In the genomic region with DNA sequence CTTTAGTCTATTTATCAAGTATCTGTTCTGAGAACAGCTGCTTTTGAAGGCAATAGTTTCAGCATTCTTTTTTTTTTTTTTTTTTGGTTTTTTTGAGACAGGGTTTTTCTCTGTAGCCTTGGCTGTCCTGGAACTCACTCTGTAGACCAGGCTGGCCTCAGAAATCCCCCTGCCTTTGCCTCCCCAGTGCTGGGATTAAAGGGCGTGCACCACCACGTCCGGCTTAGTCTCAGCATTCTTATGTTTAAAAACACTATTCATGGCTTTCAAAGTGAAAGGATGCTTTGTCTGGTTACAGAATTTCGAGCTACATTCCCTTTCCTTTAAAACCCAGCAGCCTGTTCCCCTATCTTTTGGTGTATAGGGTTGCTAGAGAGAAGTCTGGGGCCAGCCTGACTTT, we compare ENCODE assay signal across 28 mouse cellular contexts. TPM values are rescaled to one million over a fixed set of nuclear protein-coding genes. Genes with fewer than 3 reads are reported as not detected.
DNase-seq lines count a peak whose midpoint lies in the region; ATAC-seq and TF ChIP-seq lines count a peak whose summit lies in the region.
"Had no signal": no experiment of that assay in that cellular context is flagged by ENCODE, and none has a peak within 500 bp of the region (broad histone marks: within the 10 kb centered on the region; RNA-seq: fewer than 3 reads in every experiment).

No protein-coding gene starts in this region.

- no peak for DNase-seq in gastrocnemius, adult 2 months
- DNase-seq in gastrocnemius, postnatal 36 days, result no peak
- DNase-seq in ES-CJ7 (ENCODE audit: low read depth, low spot score), result peak; percentile 70
- peak; percentile 7 for DNase-seq in Muller cell, postnatal 12 days (ENCODE audit: inconsistent ontology term)
- peak; percentile 10 for DNase-seq in brain, adult 2 months (ENCODE audit: low read depth, low spot score)
- no peak for DNase-seq in retina, embryonic 14.5 days (ENCODE audit: low spot score)
- DNase-seq: adrenal gland, adult 8-10 months; adrenal gland, postnatal 25 days; B cell, adult 2 months; cerebellum, adult 18-20 months; cerebellum, adult 9-11 months; cerebellum, postnatal 25 days; gastrocnemius, postnatal 14 days; heart, adult 18-20 months; heart, postnatal 14 days; kidney, adult 2 months had no signal

- no peak overlapping the region for H3K9ac ChIP-seq in kidney, embryonic 14.5 days (ENCODE audit: low read depth, low read length)
- H3K9ac ChIP-seq: embryonic facial prominence, embryonic 12.5 days; embryonic facial prominence, embryonic 15.5 days; forebrain, embryonic 13.5 days; heart, embryonic 12.5 days; heart, embryonic 15.5 days; hindbrain, embryonic 12.5 days; hindbrain, embryonic 15.5 days had no signal

- H3K27ac ChIP-seq in gastrocnemius, adult 2 months, result 0 out of 2 replicates have a peak overlapping the region, but pooled peaks have one; percentile 1
- no peak overlapping the region for H3K27ac ChIP-seq in kidney, embryonic 14.5 days (ENCODE audit: low read depth, low read length)
- H3K27ac ChIP-seq: embryonic facial prominence, embryonic 12.5 days; embryonic facial prominence, embryonic 15.5 days; forebrain, embryonic 13.5 days; heart, embryonic 15.5 days; hindbrain, embryonic 12.5 days; hindbrain, embryonic 15.5 days had no signal

- H3K36me3 ChIP-seq in kidney, embryonic 14.5 days (ENCODE audit: control insufficient read depth, insufficient read depth, low read length), result no peaks in the 10 kb centered on the region
- H3K36me3 ChIP-seq: embryonic facial prominence, embryonic 12.5 days; embryonic facial prominence, embryonic 15.5 days; heart, embryonic 15.5 days; hindbrain, embryonic 12.5 days had no signal

- no peak for TF ChIP-seq CTCF in gastrocnemius, adult 2 months (IDR thresholded peaks at IDR 0.05)

- no peak overlapping the region for H3K4me3 ChIP-seq in gastrocnemius, adult 2 months
- no peak overlapping the region for H3K4me3 ChIP-seq in kidney, embryonic 14.5 days (ENCODE audit: low read length)
- H3K4me3 ChIP-seq: embryonic facial prominence, embryonic 12.5 days; embryonic facial prominence, embryonic 15.5 days; forebrain, embryonic 13.5 days; heart, embryonic 12.5 days; heart, embryonic 15.5 days; hindbrain, embryonic 12.5 days; hindbrain, embryonic 15.5 days had no signal

- no peak overlapping the region for H3K4me2 ChIP-seq in kidney, embryonic 14.5 days (replicated peaks; ENCODE audit: low read depth, low read length)
- H3K4me2 ChIP-seq: embryonic facial prominence, embryonic 12.5 days; embryonic facial prominence, embryonic 15.5 days; forebrain, embryonic 13.5 days; heart, embryonic 12.5 days; heart, embryonic 15.5 days; hindbrain, embryonic 12.5 days; hindbrain, embryonic 15.5 days had no signal

- no peaks in the 10 kb centered on the region for H3K9me3 ChIP-seq in kidney, embryonic 14.5 days (ENCODE audit: control insufficient read depth, low read length)
- H3K9me3 ChIP-seq: embryonic facial prominence, embryonic 12.5 days; embryonic facial prominence, embryonic 15.5 days; forebrain, embryonic 13.5 days; G1E; heart, embryonic 12.5 days; heart, embryonic 15.5 days; hindbrain, embryonic 12.5 days; hindbrain, embryonic 15.5 days had no signal

- H3K4me1 ChIP-seq in kidney, embryonic 14.5 days (ENCODE audit: control insufficient read depth, insufficient read depth, low read length), result peaks cover 7% of the 10 kb centered on the region; the same call in 1 of the 2 replicates
- H3K4me1 ChIP-seq: embryonic facial prominence, embryonic 12.5 days; embryonic facial prominence, embryonic 15.5 days; heart, embryonic 12.5 days; heart, embryonic 15.5 days had no signal

- no peaks in the 10 kb centered on the region for H3K27me3 ChIP-seq in kidney, embryonic 14.5 days (ENCODE audit: control insufficient read depth, insufficient read depth, low read length)
- H3K27me3 ChIP-seq: CH12.LX; embryonic facial prominence, embryonic 12.5 days; embryonic facial prominence, embryonic 15.5 days; forebrain, embryonic 13.5 days; heart, embryonic 12.5 days; heart, embryonic 15.5 days; hindbrain, embryonic 12.5 days; hindbrain, embryonic 15.5 days had no signal

- 73% methylated on average over 4 of the region's 4 CpGs for WGBS in kidney, embryonic 14.5 days

- ATAC-seq in kidney, embryonic 14.5 days (ENCODE audit: low FRiP score, low TSS enrichment), result no peak
- ATAC-seq: forebrain, embryonic 13.5 days; forebrain, embryonic 16.5 days; intestine, postnatal 0 days had no signal

- intact Hi-C loops in gastrocnemius, adult 2 months (cut with DNase I), result no loop called here
- intact Hi-C loops in gastrocnemius, postnatal 36 days (cut with DNase I), result no loop called here

RNA-seq across cellular contexts. Expression of a gene that starts 35.6 kb away (rescaled TPM):
- 10 to 100 TPM; 76.3 to 87.6 TPM for total RNA-seq in gastrocnemius, adult 2 months (2021)
- total RNA-seq in gastrocnemius, postnatal 36 days (2021), result 10 to 100 TPM; 81.2 to 85.0 TPM
- 68.1 and 82.1 TPM in 2 replicates for polyA plus RNA-seq in kidney, embryonic 14.5 days (2014; fragmentation: Nextera tagmentation; extraction: Ambion mirVana)

RNA-seq across cellular contexts. Expression of a gene that starts 47.1 kb away (rescaled TPM):
- 10 to 100 TPM in 1 of 2 experiments, 1 to 10 TPM in 1; 8.5 to 10.4 TPM for total RNA-seq in gastrocnemius, adult 2 months (2021)
- 1 to 10 TPM; 7.3 to 8.1 TPM for total RNA-seq in gastrocnemius, postnatal 36 days (2021)
- polyA plus RNA-seq in kidney, embryonic 14.5 days (2014; fragmentation: Nextera tagmentation; extraction: Ambion mirVana), result 13.4 and 35.3 TPM in 2 replicates

Comparison
In these comparisons a context has a peak if more than half of its experiments do, and no peak if none do; other contexts are left out.
1. DNase-seq: peak in ES-CJ7 (single experiment), Muller cell, postnatal 12 days (single experiment) and brain, adult 2 months (single experiment); none in gastrocnemius, adult 2 months (single experiment), gastrocnemius, postnatal 36 days (0 of 2) and retina, embryonic 14.5 days (single experiment).